Mouse (Mus musculus): Measurements from ENCODE around the gene Gm16253. TPM values are rescaled to one million over a fixed set of nuclear protein-coding genes. Genes with fewer than 3 reads are reported as not detected.

The Gm16253 gene
- total and polyA plus RNA-seq, 2 experiments = not detected

GRCm38 (mm10) chr3:96555041-96555596 lies 21.7 kb upstream of the Gm16253 start:
- Histone ChIP-seq H3K79me2 (ENCODE audit: control insufficient read depth, insufficient read depth, low read length) (peaks cover 3% of the 10 kb centered on the region; the same call in 1 of the 2 replicates), H3K4me1 (ENCODE audit: control insufficient read depth, insufficient read depth, low read length) (peaks cover 13% of the 10 kb centered on the region), H3K9ac (ENCODE audit: low read depth, low read length) (peak overlapping the region; percentile 37; the same call in 1 of the 2 replicates), H3K36me3 (ENCODE audit: control insufficient read depth, insufficient read depth, low read length) (peaks cover 15% of the 10 kb centered on the region), H3K27ac (replicated peaks; ENCODE audit: insufficient read depth, low read depth, low read length) (peak overlapping the region; percentile 76), H3K4me3 (ENCODE audit: insufficient read depth, low read depth, low read length) (no peak overlapping the region), H3K27me3 (ENCODE audit: control insufficient read depth, insufficient read depth, low read length) (no peaks in the 10 kb centered on the region)
- peak; percentile 96 for DNase-seq (ENCODE audit: extremely low read depth, low read depth, low spot score)
- TF ChIP-seq CTCF (IDR thresholded peaks at IDR 0.05; ENCODE audit: low read depth, low read length) (no peak), POLR2A (IDR thresholded peaks at IDR 0.05; ENCODE audit: extremely low read depth, insufficient read depth, low read length) (no peak)
- WGBS = 9% methylated on average over 12 of the region's 12 CpGs

DNA sequence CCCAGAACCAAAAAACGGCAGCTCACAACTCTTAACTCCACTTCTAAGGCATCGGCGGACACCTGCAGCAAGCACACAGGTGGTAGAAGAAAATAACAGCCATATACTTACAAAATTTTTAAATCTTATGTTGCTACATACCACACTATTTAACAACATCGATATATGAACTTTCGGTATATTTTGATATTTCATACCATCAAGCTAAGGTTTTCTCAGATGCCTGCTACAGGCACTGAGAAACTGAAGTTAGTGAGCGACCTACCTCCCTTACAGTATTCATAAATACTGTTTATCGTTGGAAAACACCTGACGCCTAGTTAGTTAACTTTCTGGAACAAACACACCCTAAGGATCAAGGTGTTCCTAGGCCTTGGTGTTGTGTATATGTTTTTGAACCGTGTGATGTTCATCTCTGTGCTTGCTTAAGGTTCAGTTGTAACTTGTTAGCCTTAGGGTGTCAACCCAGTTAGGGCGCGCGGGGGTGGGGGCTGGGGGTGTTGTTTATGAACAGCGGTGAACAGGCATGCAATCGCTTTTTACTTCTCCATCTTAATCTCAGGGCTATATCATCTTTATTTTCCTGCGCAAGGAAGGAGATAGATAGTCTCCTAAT lies 20.7 kb upstream of the Gm16253 start:
- Histone ChIP-seq H3K4me3 (ENCODE audit: insufficient read depth, low read depth, low read length) (no peak overlapping the region), H3K27ac (replicated peaks; ENCODE audit: insufficient read depth, low read depth, low read length) (peak overlapping the region; percentile 70), H3K79me2 (ENCODE audit: control insufficient read depth, insufficient read depth, low read length) (peaks cover 3% of the 10 kb centered on the region; the same call in 1 of the 2 replicates), H3K27me3 (ENCODE audit: control insufficient read depth, insufficient read depth, low read length) (no peaks in the 10 kb centered on the region), H3K4me1 (ENCODE audit: control insufficient read depth, insufficient read depth, low read length) (peaks cover 15% of the 10 kb centered on the region), H3K36me3 (ENCODE audit: control insufficient read depth, insufficient read depth, low read length) (peaks cover 25% of the 10 kb centered on the region), H3K9ac (ENCODE audit: low read depth, low read length) (peak overlapping the region; percentile 37; the same call in 1 of the 2 replicates)
- no peak for DNase-seq (ENCODE audit: extremely low read depth, low read depth, low spot score)
- TF ChIP-seq POLR2A (IDR thresholded peaks at IDR 0.05; ENCODE audit: extremely low read depth, insufficient read depth, low read length) (no peak), CTCF (IDR thresholded peaks at IDR 0.05; ENCODE audit: low read depth, low read length) (no peak)
- WGBS = 56% methylated on average over 15 of the region's 15 CpGs

- peaks cover 3% of the 10 kb centered on the region; the same call in 1 of the 2 replicates for H3K79me2 ChIP-seq (ENCODE audit: control insufficient read depth, insufficient read depth, low read length)
- H3K36me3 ChIP-seq (ENCODE audit: control insufficient read depth, insufficient read depth, low read length) = peaks cover 29% of the 10 kb centered on the region
- TF ChIP-seq POLR2A (IDR thresholded peaks at IDR 0.05; ENCODE audit: extremely low read depth, insufficient read depth, low read length) = no peak
- TF ChIP-seq CTCF (IDR thresholded peaks at IDR 0.05; ENCODE audit: low read depth, low read length) = no peak
- no peaks in the 10 kb centered on the region for H3K27me3 ChIP-seq (ENCODE audit: control insufficient read depth, insufficient read depth, low read length)
- WGBS = 4% methylated on average over 22 of the region's 22 CpGs
- DNase-seq (ENCODE audit: extremely low read depth, low read depth, low spot score) = peak; percentile 50
- H3K4me3 ChIP-seq (ENCODE audit: insufficient read depth, low read depth, low read length) = peak overlapping the region; percentile 36
- peak overlapping the region; percentile 62 for H3K9ac ChIP-seq (ENCODE audit: low read depth, low read length)
- peaks cover 14% of the 10 kb centered on the region for H3K4me1 ChIP-seq (ENCODE audit: control insufficient read depth, insufficient read depth, low read length)
- H3K27ac ChIP-seq (replicated peaks; ENCODE audit: insufficient read depth, low read depth, low read length) = peak overlapping the region; percentile 72
Observed at GRCm38 (mm10) chr3:96556651-96557635, 19.8 kb upstream of the Gm16253 start.

DNA sequence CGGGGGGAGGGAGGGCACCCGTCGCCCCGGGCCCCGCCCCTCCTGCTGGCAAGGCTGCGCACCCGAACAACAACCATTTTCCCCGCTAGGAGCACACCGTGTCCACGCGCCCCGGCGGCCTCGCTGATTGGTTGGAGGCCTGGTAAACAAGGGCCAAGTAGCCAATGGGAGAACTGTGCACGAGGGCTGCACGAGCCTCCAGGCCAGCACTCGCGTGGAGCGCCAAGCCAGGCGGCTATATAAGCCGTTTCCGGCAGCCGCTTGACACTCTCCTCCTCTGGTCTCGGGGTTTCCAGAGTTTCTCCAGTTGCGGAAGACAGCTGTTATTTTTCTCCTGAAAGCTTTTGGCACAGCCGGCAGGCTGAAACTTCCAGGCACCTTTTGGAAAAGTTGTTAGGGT lies 19.1 kb upstream of the Gm16253 start, which contains the start of gene Txnip:
Gene Txnip, plus strand, starts transcription at position 264 of the 400 bp plus-strand sequence.
- peak; percentile 93 for DNase-seq (ENCODE audit: extremely low read depth, low read depth, low spot score)

GRCm38 (mm10) chr3:96558159-96558558 lies 18.6 kb upstream of the Gm16253 start:
- Histone ChIP-seq H3K4me3 (ENCODE audit: insufficient read depth, low read depth, low read length) (peak overlapping the region; percentile 68), H3K4me1 (ENCODE audit: control insufficient read depth, insufficient read depth, low read length) (peaks cover 14% of the 10 kb centered on the region), H3K27me3 (ENCODE audit: control insufficient read depth, insufficient read depth, low read length) (no peaks in the 10 kb centered on the region), H3K79me2 (ENCODE audit: control insufficient read depth, insufficient read depth, low read length) (peaks cover 3% of the 10 kb centered on the region; the same call in 1 of the 2 replicates), H3K27ac (replicated peaks; ENCODE audit: insufficient read depth, low read depth, low read length) (peak overlapping the region; percentile 79), H3K36me3 (ENCODE audit: control insufficient read depth, insufficient read depth, low read length) (peaks cover 29% of the 10 kb centered on the region), H3K9ac (ENCODE audit: low read depth, low read length) (peak overlapping the region; percentile 80)
- 0 out of 2 replicates have a peak, but pooled peaks have one; percentile 21 for TF ChIP-seq POLR2A (IDR thresholded peaks at IDR 0.05; ENCODE audit: extremely low read depth, insufficient read depth, low read length)
- no peak for TF ChIP-seq CTCF (IDR thresholded peaks at IDR 0.05; ENCODE audit: low read depth, low read length)
- WGBS = under 1% methylated on average over 17 of the region's 17 CpGs
- DNase-seq (ENCODE audit: extremely low read depth, low read depth, low spot score) = no peak

More for the DNA sequence above, 19.1 kb upstream of the Gm16253 start, which contains the start of gene Txnip:
- Histone ChIP-seq H3K4me3 (ENCODE audit: insufficient read depth, low read depth, low read length) (peak within 1 kb of the TSS; percentile 68), H3K79me2 (ENCODE audit: control insufficient read depth, insufficient read depth, low read length) (peaks cover 3% of the 10 kb centered on the region; the same call in 1 of the 2 replicates), H3K27me3 (ENCODE audit: control insufficient read depth, insufficient read depth, low read length) (no peaks in the 10 kb centered on the region), H3K9ac (ENCODE audit: low read depth, low read length) (peak within 1 kb of the TSS; percentile 87), H3K36me3 (ENCODE audit: control insufficient read depth, insufficient read depth, low read length) (peaks cover 29% of the 10 kb centered on the region), H3K4me1 (ENCODE audit: control insufficient read depth, insufficient read depth, low read length) (peaks cover 14% of the 10 kb centered on the region), H3K27ac (replicated peaks; ENCODE audit: insufficient read depth, low read depth, low read length) (peak within 1 kb of the TSS; percentile 79)
- TF ChIP-seq POLR2A (IDR thresholded peaks at IDR 0.05; ENCODE audit: extremely low read depth, insufficient read depth, low read length) (peak; percentile 97), CTCF (IDR thresholded peaks at IDR 0.05; ENCODE audit: low read depth, low read length) (peak; percentile 23; the same call in 1 of the 2 replicates)
- under 1% methylated on average over 26 of the region's 26 CpGs for WGBS
